Mouse (Mus musculus) MEL (cell line): ENCODE measurements at regions not wholly inside any gene's neighbourhood (a gene's known extent, or its start where the extent isn't known, plus 50 kb on each side); places are given as distances from the start of the nearest gene placed in this dataset.

ENCODE experiments used
- CTCF ChIP-seq, 3 experiments: IDR thresholded peaks in 2 of 3; conservative IDR thresholded peaks in 1 of 3; 2 replicates each; pipeline ENCODE4 v1.5.1; 2011 to 2012; ENCODE audit warnings: low read length in 3 of 3, low read depth in 2 of 3, mild to moderate bottlenecking in 2 of 3, improper control_type of control experiment in 1 of 3, inconsistent platforms in 1 of 3, mixed read lengths in 1 of 3, moderate library complexity in 1 of 3; ENCODE audit not compliant: control insufficient read depth in 1 of 3, insufficient read depth in 1 of 3, poor library complexity in 1 of 3, severe bottlenecking in 1 of 3
- GATA1 ChIP-seq: IDR thresholded peaks from 2 replicates; pipeline ENCODE4 v1.6.1; 2011; ENCODE audit warnings: low read depth, low read length, improper control_type of control experiment
- JUND ChIP-seq: IDR thresholded peaks from 2 replicates; pipeline ENCODE4 v1.6.1; 2011; ENCODE audit warnings: low read depth, mild to moderate bottlenecking, improper control_type of control experiment, low read length
- MAFK ChIP-seq: IDR thresholded peaks from 2 replicates; pipeline ENCODE4 v1.6.1; 2011; ENCODE audit warnings: low read depth, mild to moderate bottlenecking, low read length, improper control_type of control experiment, borderline replicate concordance
- MAZ ChIP-seq: IDR thresholded peaks from 2 replicates; pipeline ENCODE4 v1.6.1; 2012; ENCODE audit warnings: low read depth, mild to moderate bottlenecking, inconsistent platforms, low read length, improper control_type of control experiment
- MXI1 ChIP-seq: IDR thresholded peaks from 2 replicates; pipeline ENCODE4 v1.6.1; 2011; ENCODE audit warnings: mild to moderate bottlenecking, low read depth, low read length, improper control_type of control experiment
- MYC ChIP-seq: IDR thresholded peaks from 2 replicates; pipeline ENCODE4 v1.6.1; 2011; ENCODE audit warnings: low read depth, mild to moderate bottlenecking, low read length, improper control_type of control experiment, moderate library complexity
- NRF1 ChIP-seq: IDR thresholded peaks from 2 replicates; pipeline ENCODE4 v1.6.1; 2014; ENCODE audit warnings: low read depth, mild to moderate bottlenecking, inconsistent platforms, low read length, improper control_type of control experiment, moderate library complexity; ENCODE audit not compliant: poor library complexity, insufficient read depth, severe bottlenecking
- POLR2A ChIP-seq, 2 experiments: IDR thresholded peaks; 2 replicates each; pipeline ENCODE4 v1.6.1; 2011 to 2012; ENCODE audit warnings: low read length in 2 of 2, mild to moderate bottlenecking in 2 of 2, control low read depth in 1 of 2, improper control_type of control experiment in 1 of 2, low read depth in 1 of 2, moderate library complexity in 1 of 2; ENCODE audit not compliant: control insufficient read depth in 1 of 2, insufficient read depth in 1 of 2, poor library complexity in 1 of 2
- RCOR1 ChIP-seq: IDR thresholded peaks from 2 replicates; pipeline ENCODE4 v1.6.1; 2012; ENCODE audit warnings: low read depth, mild to moderate bottlenecking, inconsistent platforms, low read length, improper control_type of control experiment
- SIN3A ChIP-seq: IDR thresholded peaks from 2 replicates; pipeline ENCODE4 v1.6.1; 2012; ENCODE audit warnings: low read length, improper control_type of control experiment, inconsistent platforms
- TBP ChIP-seq: IDR thresholded peaks from 2 replicates; pipeline ENCODE4 v1.8.0; 2011; ENCODE audit warnings: low read depth, low read length, improper control_type of control experiment
- ZKSCAN1 ChIP-seq: IDR thresholded peaks from 2 replicates; pipeline ENCODE4 v1.6.1; 2012; ENCODE audit warnings: low read depth, mild to moderate bottlenecking, inconsistent platforms, low read length, improper control_type of control experiment, moderate library complexity
- ZNF384 ChIP-seq: IDR thresholded peaks from 2 replicates; pipeline ENCODE4 v1.6.1; 2012; ENCODE audit warnings: low read depth, mild to moderate bottlenecking, inconsistent platforms, low read length, improper control_type of control experiment

- TF ChIP-seq POLR2A (IDR thresholded peaks at IDR 0.05; ENCODE audit: control insufficient read depth in 1 of 2, insufficient read depth in 1 of 2, low read depth in 1 of 2, low read length in 2 of 2, poor library complexity in 1 of 2), result no peak
- no peak for TF ChIP-seq CTCF (IDR thresholded peaks at IDR 0.05 in 2 of 3, conservative IDR thresholded peaks at IDR 0.05 in 1 of 3; ENCODE audit: control insufficient read depth in 1 of 3, insufficient read depth in 1 of 3, low read depth in 2 of 3, low read length in 3 of 3, poor library complexity in 1 of 3, severe bottlenecking in 1 of 3)
- TF ChIP-seq MYC, result no peak
- no peak for TF ChIP-seq MAZ
- no peak for TF ChIP-seq ZKSCAN1
- TF ChIP-seq RCOR1, result no peak
- no peak for TF ChIP-seq SIN3A
- no peak for TF ChIP-seq MXI1
- TF ChIP-seq NRF1, result no peak
- TF ChIP-seq MAFK, result no peak
- no peak for TF ChIP-seq TBP
- no peak for TF ChIP-seq ZNF384
- TF ChIP-seq GATA1, result no peak
- TF ChIP-seq JUND, result no peak
These were observed 109.8 kb upstream of the Adcy2 start for GRCm38 (mm10) chr13:69109168-69109567.
